Mouse (Mus musculus) thymus, adult 2 months (tissue): ENCODE results near the gene Ntmt1.

Experiments used
- CTCF ChIP-seq: fragments of 200-500 bp; IDR thresholded peaks from 2 replicates; pipeline ENCODE4 v1.5.1; 2012; ENCODE audit warnings: mild to moderate bottlenecking, control low read depth, low read length, moderate library complexity, borderline replicate concordance; ENCODE audit not compliant: control insufficient read depth, poor library complexity, insufficient read depth; ENCODE audit errors: extremely low read depth
- POLR2A ChIP-seq: fragments of 200-500 bp; IDR thresholded peaks from 2 replicates; pipeline ENCODE4 v1.6.1; 2012; ENCODE audit warnings: mild to moderate bottlenecking, low read length, control low read depth, moderate library complexity; ENCODE audit not compliant: control insufficient read depth, poor library complexity, insufficient read depth; ENCODE audit errors: extremely low read depth

- TF ChIP-seq POLR2A, result no peak
- no peak for TF ChIP-seq CTCF
Measured at GRCm38 (mm10) chr2:30771368-30771805, 36.2 kb upstream of the Ntmt1 start.
